In the genomic region with DNA sequence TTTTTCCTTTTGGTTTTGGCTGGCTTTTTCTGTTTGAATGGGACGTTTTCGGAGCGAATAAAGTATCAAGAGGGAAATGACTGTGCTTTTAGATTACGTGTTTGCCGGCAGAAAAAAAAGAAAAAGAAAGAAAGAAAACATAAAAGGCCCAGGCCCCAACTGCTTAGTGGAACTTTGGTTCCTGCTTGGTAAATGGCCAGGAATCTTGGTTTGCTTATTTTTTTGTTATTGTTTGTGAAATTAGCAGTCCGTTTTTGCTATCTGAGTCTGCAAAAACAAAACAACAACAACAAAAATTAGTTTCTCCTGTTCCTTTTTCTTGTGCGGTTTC, we compare ENCODE assay signal across 8 mouse cellular contexts. TPM values are rescaled to one million over a fixed set of nuclear protein-coding genes. Genes with fewer than 3 reads are reported as not detected.
DNase-seq lines count a peak whose midpoint lies in the region; ATAC-seq and TF ChIP-seq lines count a peak whose summit lies in the region.

No protein-coding gene starts in this region.

- peaks cover 21% of the 10 kb centered on the region for H3K79me2 ChIP-seq in MEL (ENCODE audit: control insufficient read depth, insufficient read depth, low read length, poor library complexity)

- peak overlapping the region; percentile 98 for H3K27ac ChIP-seq in kidney, adult 2 months (ENCODE audit: insufficient read depth, low read depth, low read length)
- peak overlapping the region; percentile 80 for H3K27ac ChIP-seq in MEL (ENCODE audit: control insufficient read depth, low read depth, low read length)
- H3K27ac ChIP-seq in hindbrain, embryonic 11.5 days (ENCODE audit: low read depth, low read length), result peak overlapping the region; percentile 94
- H3K27ac ChIP-seq in midbrain, embryonic 12.5 days (replicated peaks), result peak overlapping the region; percentile 96

- no peaks in the 10 kb centered on the region for H3K36me3 ChIP-seq in kidney, adult 2 months (ENCODE audit: control insufficient read depth, insufficient read depth, low read length)
- peaks cover 0 to 11% of the 10 kb centered on the region in 2 experiments; a peak in 2 of 4 replicates for H3K36me3 ChIP-seq in MEL (ENCODE audit: control insufficient read depth in 1 of 2, insufficient read depth in 2 of 2, low read length in 2 of 2)
- no peaks in the 10 kb centered on the region for H3K36me3 ChIP-seq in hindbrain, embryonic 11.5 days (ENCODE audit: control insufficient read depth, insufficient read depth, low read length)
- H3K36me3 ChIP-seq in midbrain, embryonic 12.5 days, result no peaks in the 10 kb centered on the region

- WGBS in kidney, adult 2 months, result 1% methylated on average over 7 of the region's 7 CpGs
- WGBS in hindbrain, embryonic 11.5 days, result 0% methylated on average over 7 of the region's 7 CpGs
- WGBS in midbrain, embryonic 12.5 days, result under 1% methylated on average over 7 of the region's 7 CpGs

- H3K9me3 ChIP-seq in MEL (replicated peaks; ENCODE audit: insufficient read depth, low read length), result no peaks in the 10 kb centered on the region
- H3K9me3 ChIP-seq in hindbrain, embryonic 11.5 days (ENCODE audit: control insufficient read depth, low read length), result no peaks in the 10 kb centered on the region
- no peaks in the 10 kb centered on the region for H3K9me3 ChIP-seq in midbrain, embryonic 12.5 days

- H3K4me2 ChIP-seq in hindbrain, embryonic 11.5 days (replicated peaks; ENCODE audit: low read depth, low read length), result peak overlapping the region; percentile 74
- peak overlapping the region; percentile 69 for H3K4me2 ChIP-seq in midbrain, embryonic 12.5 days (replicated peaks)

- no peak for ATAC-seq in hindbrain, embryonic 11.5 days (ENCODE audit: low FRiP score)
- no peak for ATAC-seq in midbrain, embryonic 12.5 days (ENCODE audit: low FRiP score, low read depth)
- ATAC-seq in megakaryocyte progenitor cell, adult 5-6 weeks (replicated peaks; ENCODE audit: poor library complexity), result no peak

- TF ChIP-seq POLR2A in kidney, adult 2 months (IDR thresholded peaks at IDR 0.05; ENCODE audit: low read depth, low read length), result no peak
- TF ChIP-seq POLR2A in MEL (IDR thresholded peaks at IDR 0.05; ENCODE audit: control insufficient read depth in 1 of 2, insufficient read depth in 1 of 2, low read depth in 1 of 2, low read length in 2 of 2, poor library complexity in 1 of 2), result no peak

- H3K4me3 ChIP-seq in kidney, adult 2 months (ENCODE audit: insufficient read depth, low read depth, low read length), result peak overlapping the region; percentile 88
- peak overlapping the region; percentile 91 to 100 for H3K4me3 ChIP-seq in MEL (ENCODE audit: control insufficient read depth in 1 of 2, insufficient read depth in 1 of 2, low read depth in 2 of 2, low read length in 2 of 2)
- H3K4me3 ChIP-seq in hindbrain, embryonic 11.5 days (ENCODE audit: low read depth, low read length), result peak overlapping the region; percentile 79
- peak overlapping the region; percentile 76 for H3K4me3 ChIP-seq in midbrain, embryonic 12.5 days

- 0 out of 4 replicates have a peak, but pooled peaks of 1 of the 2 experiments have one; percentile 26 for TF ChIP-seq EP300 in MEL (IDR thresholded peaks at IDR 0.05; ENCODE audit: low read depth in 1 of 2, low read length in 2 of 2)

- no peak for TF ChIP-seq CTCF in kidney, adult 2 months (conservative IDR thresholded peaks at IDR 0.05; ENCODE audit: insufficient read depth, insufficient read length, low read depth, low read length)
- TF ChIP-seq CTCF in MEL (IDR thresholded peaks at IDR 0.05 in 2 of 3, conservative IDR thresholded peaks at IDR 0.05 in 1 of 3; ENCODE audit: control insufficient read depth in 1 of 3, insufficient read depth in 1 of 3, low read depth in 2 of 3, low read length in 3 of 3, poor library complexity in 1 of 3, severe bottlenecking in 1 of 3), result no peak

- H3K27me3 ChIP-seq in kidney, adult 2 months (replicated peaks; ENCODE audit: control insufficient read depth, insufficient read depth, low read length), result no peaks in the 10 kb centered on the region
- H3K27me3 ChIP-seq in MEL (ENCODE audit: control insufficient read depth in 1 of 2, insufficient read depth in 2 of 2, low read length in 2 of 2), result no peaks in the 10 kb centered on the region
- no peaks in the 10 kb centered on the region for H3K27me3 ChIP-seq in hindbrain, embryonic 11.5 days (ENCODE audit: control insufficient read depth, insufficient read depth, low read length)
- H3K27me3 ChIP-seq in midbrain, embryonic 12.5 days, result no peaks in the 10 kb centered on the region

- TF ChIP-seq RAD21 in MEL (IDR thresholded peaks at IDR 0.05; ENCODE audit: low read depth, low read length), result no peak

- DNase-seq in kidney, adult 2 months, result no peak
- DNase-seq in kidney, postnatal 10 days, result no peak
- peak; percentile 62 for DNase-seq in MEL (ENCODE audit: low read depth, low spot score)
- DNase-seq in hindbrain, embryonic 11.5 days (ENCODE audit: low spot score), result no peak
- DNase-seq in adrenal gland, adult 2 months, result no peak
- DNase-seq in testis, postnatal 10 days (ENCODE audit: low spot score), result no peak

- peak overlapping the region; percentile 94 for H3K9ac ChIP-seq in MEL (ENCODE audit: control insufficient read depth, low read depth, low read length, poor library complexity, severe bottlenecking)
- peak overlapping the region; percentile 96 for H3K9ac ChIP-seq in hindbrain, embryonic 11.5 days (ENCODE audit: low read depth, low read length)
- H3K9ac ChIP-seq in midbrain, embryonic 12.5 days (replicated peaks), result peak overlapping the region; percentile 90

- H3K4me1 ChIP-seq in kidney, adult 2 months (ENCODE audit: control insufficient read depth, insufficient read depth, low read length), result peaks cover 27% of the 10 kb centered on the region
- H3K4me1 ChIP-seq in MEL (ENCODE audit: control insufficient read depth in 1 of 2, insufficient read depth in 2 of 2, low read length in 2 of 2), result peaks cover 3 to 14% of the 10 kb centered on the region in 2 experiments
- H3K4me1 ChIP-seq in hindbrain, embryonic 11.5 days (replicated peaks; ENCODE audit: control insufficient read depth, insufficient read depth, low read length), result 0 out of 2 replicates have a peak, but pooled peaks cover 2% of the 10 kb centered on the region
- peaks cover 16% of the 10 kb centered on the region for H3K4me1 ChIP-seq in midbrain, embryonic 12.5 days

TF ChIP-seq in MEL, 35 proteins besides CTCF, POLR2A, EP300 and RAD21 (continues in another document):
- peak; percentile 54 for TF ChIP-seq ZNF384 (IDR thresholded peaks at IDR 0.05; ENCODE audit: low read depth, low read length)
- no peak for TF ChIP-seq CHD2 (IDR thresholded peaks at IDR 0.05; ENCODE audit: low read length)
- no peak for TF ChIP-seq MAZ (IDR thresholded peaks at IDR 0.05; ENCODE audit: low read depth, low read length)
- TF ChIP-seq MEF2A (IDR thresholded peaks at IDR 0.05; ENCODE audit: extremely low read depth, insufficient replicate concordance, low read depth, low read length, poor library complexity, severe bottlenecking), result no peak
- TF ChIP-seq KAT2A (conservative IDR thresholded peaks at IDR 0.05; ENCODE audit: low read depth, low read length), result no peak
- TF ChIP-seq MYB (IDR thresholded peaks at IDR 0.05; ENCODE audit: low read depth, low read length), result no peak
- TF ChIP-seq POLR2AphosphoS5 (IDR thresholded peaks at IDR 0.05; ENCODE audit: borderline replicate concordance, low read depth, low read length), result no peak
- no peak for TF ChIP-seq TBP (IDR thresholded peaks at IDR 0.05; ENCODE audit: low read depth, low read length)
- no peak for TF ChIP-seq MAFK (IDR thresholded peaks at IDR 0.05; ENCODE audit: borderline replicate concordance, low read depth, low read length)
- TF ChIP-seq MXI1 (IDR thresholded peaks at IDR 0.05; ENCODE audit: low read depth, low read length), result no peak
- no peak for TF ChIP-seq ZMIZ1 (IDR thresholded peaks at IDR 0.05; ENCODE audit: low read depth, low read length)
- no peak for TF ChIP-seq JUND (IDR thresholded peaks at IDR 0.05; ENCODE audit: low read depth, low read length)
- 0 out of 2 replicates have a peak, but pooled peaks have one; percentile 28 for TF ChIP-seq NELFE (IDR thresholded peaks at IDR 0.05; ENCODE audit: low read depth, low read length)
- no peak for TF ChIP-seq MAX (IDR thresholded peaks at IDR 0.05; ENCODE audit: low read length)
- TF ChIP-seq SIN3A (IDR thresholded peaks at IDR 0.05; ENCODE audit: low read length), result peak; percentile 64
- no peak for TF ChIP-seq E2F4 (IDR thresholded peaks at IDR 0.05; ENCODE audit: borderline replicate concordance, low read depth, low read length)
- TF ChIP-seq TCF12 (IDR thresholded peaks at IDR 0.05; ENCODE audit: low read depth, low read length), result no peak
- no peak for TF ChIP-seq MYC (IDR thresholded peaks at IDR 0.05; ENCODE audit: low read depth, low read length)
- no peak for TF ChIP-seq USF1 (IDR thresholded peaks at IDR 0.05; ENCODE audit: low read depth, low read length)
- no peak for TF ChIP-seq ELF1 (IDR thresholded peaks at IDR 0.05; ENCODE audit: low read depth, low read length)
- no peak for TF ChIP-seq POLR2AphosphoS2 (IDR thresholded peaks at IDR 0.05; ENCODE audit: low read length)
- no peak for TF ChIP-seq SMC3 (IDR thresholded peaks at IDR 0.05; ENCODE audit: low read depth, low read length)
- no peak for TF ChIP-seq TAL1 (IDR thresholded peaks at IDR 0.05; ENCODE audit: low read length)
- TF ChIP-seq HCFC1 (IDR thresholded peaks at IDR 0.05; ENCODE audit: low read depth, low read length), result 0 out of 2 replicates have a peak, but pooled peaks have one; percentile 21
- TF ChIP-seq GATA1 (IDR thresholded peaks at IDR 0.05; ENCODE audit: low read depth, low read length), result no peak
- no peak for TF ChIP-seq RCOR1 (IDR thresholded peaks at IDR 0.05; ENCODE audit: low read depth, low read length)
- no peak for TF ChIP-seq BHLHE40 (IDR thresholded peaks at IDR 0.05; ENCODE audit: borderline replicate concordance, low read depth, low read length)
- no peak for TF ChIP-seq ZC3H11A (IDR thresholded peaks at IDR 0.05; ENCODE audit: low read depth, low read length)

RNA-seq across cellular contexts. Expression of a gene that starts 0.8 kb away (rescaled TPM):
- 55.3 and 56.6 TPM in 2 replicates for polyA plus RNA-seq in kidney, adult 2 months (2012; rRNA removed)
- total RNA-seq in MEL (2012; rRNA removed), result 12.6 and 12.9 TPM in 2 replicates
- 10 to 100 TPM in 1 of 2 experiments, not detected in 1; 22.8 TPM for polyA plus RNA-seq in MEL (2012; ENCODE audit: insufficient read depth in 1 of 2, insufficient read length in 2 of 2, low read depth in 1 of 2, low replicate concordance in 2 of 2, missing spikeins in 1 of 2)
- polyA plus RNA-seq in hindbrain, embryonic 11.5 days (2014; fragmentation: Nextera tagmentation; extraction: Ambion mirVana), result 20.7 and 22.5 TPM in 2 replicates
- 15.5 and 16.3 TPM in 2 replicates for polyA plus RNA-seq in midbrain, embryonic 12.5 days (2016; fragmentation: Nextera tagmentation; extraction: Ambion mirVana)
- total RNA-seq in adrenal gland, adult 2 months (2021), result 10 to 100 TPM; 48.4 to 55.9 TPM
- 26.0 and 28.3 TPM in 2 replicates for polyA plus RNA-seq in adrenal gland, adult 2 months (2012; rRNA removed)
- total RNA-seq in megakaryocyte progenitor cell, adult 5-6 weeks (2015), result 50.4 and 52.7 TPM in 2 replicates
- total RNA-seq in megakaryocyte progenitor cell, adult 5-6 weeks (2017), result 31.3 and 35.4 TPM in 2 replicates
